In the genomic region with DNA sequence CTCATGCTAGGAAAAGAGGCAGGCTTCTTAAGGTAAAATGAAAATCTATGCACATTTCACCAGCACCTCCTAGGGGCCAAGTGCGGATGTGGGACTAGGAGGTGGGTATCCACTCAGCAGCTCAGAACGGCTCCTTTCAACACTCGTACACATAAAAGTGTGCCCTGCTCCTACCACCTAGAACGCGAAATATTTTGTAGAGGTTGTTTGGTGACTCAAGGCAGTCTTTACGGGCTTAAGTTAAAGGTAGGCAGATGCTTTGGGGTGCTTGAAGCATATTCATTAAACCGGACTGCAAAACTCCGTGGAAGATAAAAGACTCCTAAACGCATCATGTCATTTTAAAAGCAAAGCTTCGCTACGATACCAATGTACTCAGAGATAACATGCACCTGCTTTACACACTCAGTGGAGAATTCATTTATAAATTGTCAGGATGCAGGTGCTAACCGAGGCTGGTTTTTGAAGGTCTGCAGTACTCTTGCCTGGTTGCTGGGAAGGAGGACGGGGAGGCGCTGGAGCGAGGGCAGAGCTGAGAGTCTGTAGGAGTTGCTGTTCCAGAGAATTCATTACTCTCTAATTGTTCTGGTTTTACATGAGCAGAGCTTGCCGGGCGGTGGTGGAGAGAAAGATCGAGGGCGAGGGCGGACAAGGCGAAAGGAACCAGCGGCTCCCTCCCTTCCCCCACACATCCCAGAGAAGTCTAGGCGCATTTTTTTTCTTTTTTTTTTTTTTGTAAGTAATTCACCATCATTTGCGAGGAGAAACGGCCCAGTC, we compare ENCODE assay signal across 8 mouse cellular contexts. TPM values are rescaled to one million over a fixed set of nuclear protein-coding genes. Genes with fewer than 3 reads are reported as not detected.
DNase-seq lines count a peak whose midpoint lies in the region; ATAC-seq and TF ChIP-seq lines count a peak whose summit lies in the region.

No protein-coding gene starts in this region.

- H3K9me3 ChIP-seq in forebrain, embryonic 10.5 days: no peaks in the 10 kb centered on the region
- no peaks in the 10 kb centered on the region for H3K9me3 ChIP-seq in heart, postnatal 0 days (replicated peaks; ENCODE audit: control insufficient read depth, low read length)
- no peaks in the 10 kb centered on the region for H3K9me3 ChIP-seq in neural tube, embryonic 15.5 days (replicated peaks)

- no peak for TF ChIP-seq POLR2A in lung, adult 2 months (IDR thresholded peaks at IDR 0.05; ENCODE audit: borderline replicate concordance, extremely low read depth, low read depth, low read length)

- H3K36me3 ChIP-seq in forebrain, embryonic 10.5 days (replicated peaks): no peaks in the 10 kb centered on the region
- H3K36me3 ChIP-seq in heart, postnatal 0 days (replicated peaks; ENCODE audit: control insufficient read depth, insufficient read depth, low read length): no peaks in the 10 kb centered on the region
- no peaks in the 10 kb centered on the region for H3K36me3 ChIP-seq in neural tube, embryonic 15.5 days

- H3K27ac ChIP-seq in forebrain, embryonic 10.5 days: peak overlapping the region; percentile 86
- peak overlapping the region; percentile 84 for H3K27ac ChIP-seq in heart, postnatal 0 days (ENCODE audit: low read depth)
- peak overlapping the region; percentile 51 for H3K27ac ChIP-seq in neural tube, embryonic 15.5 days (replicated peaks)

- no peak for ATAC-seq in heart, postnatal 0 days (ENCODE audit: insufficient read depth, low read depth)
- peak; percentile 53; the same call in 1 of the 2 replicates for ATAC-seq in neural tube, embryonic 15.5 days (ENCODE audit: low FRiP score)

- under 1% methylated on average over 25 of the region's 25 CpGs for WGBS in forebrain, embryonic 10.5 days
- WGBS in heart, postnatal 0 days: under 1% methylated on average over 25 of the region's 25 CpGs
- WGBS in lung, adult 2 months: under 1% methylated on average over 25 of the region's 25 CpGs
- under 1% methylated on average over 24 of the region's 25 CpGs for WGBS in neural tube, embryonic 15.5 days

- peaks cover 40% of the 10 kb centered on the region for H3K4me1 ChIP-seq in forebrain, embryonic 10.5 days
- peaks cover 14% of the 10 kb centered on the region for H3K4me1 ChIP-seq in heart, postnatal 0 days (ENCODE audit: control insufficient read depth, insufficient read depth)
- H3K4me1 ChIP-seq in lung, adult 2 months (ENCODE audit: control insufficient read depth, insufficient read depth, low read length): no peaks in the 10 kb centered on the region
- H3K4me1 ChIP-seq in neural tube, embryonic 15.5 days: peaks cover 27% of the 10 kb centered on the region

- peak; percentile 3 for DNase-seq in 3134 (ENCODE audit: extremely low read depth, insufficient read length, low spot score)
- DNase-seq in T-cell, adult 2 months (ENCODE audit: low spot score): peak; percentile 35
- DNase-seq in forebrain, embryonic 10.5 days (ENCODE audit: extremely low spot score, low spot score): peak; percentile 60
- DNase-seq in heart, postnatal 0 days (ENCODE audit: low spot score): peak; percentile 83
- peak; percentile 63 to 72 for DNase-seq in kidney, postnatal 4 days
- peak; percentile 42 for DNase-seq in lung, adult 2 months
- peak; percentile 52 for DNase-seq in thymus, postnatal 25 days

- TF ChIP-seq CTCF in heart, postnatal 0 days (IDR thresholded peaks at IDR 0.05; ENCODE audit: low read depth): peak; percentile 75
- peak; percentile 64 for TF ChIP-seq CTCF in lung, adult 2 months (IDR thresholded peaks at IDR 0.05; ENCODE audit: insufficient read depth, low read length)

- TF ChIP-seq EP300 in heart, postnatal 0 days (IDR thresholded peaks at IDR 0.05; ENCODE audit: low read depth): no peak

- peaks cover 25% of the 10 kb centered on the region for H3K27me3 ChIP-seq in forebrain, embryonic 10.5 days (ENCODE audit: poor library complexity, severe bottlenecking)
- no peaks in the 10 kb centered on the region for H3K27me3 ChIP-seq in heart, postnatal 0 days (ENCODE audit: control insufficient read depth, insufficient read depth, low read length)
- no peaks in the 10 kb centered on the region for H3K27me3 ChIP-seq in neural tube, embryonic 15.5 days (replicated peaks)

- H3K9ac ChIP-seq in heart, postnatal 0 days (replicated peaks; ENCODE audit: low read depth, low read length): peak overlapping the region; percentile 53
- peak overlapping the region; percentile 64 for H3K9ac ChIP-seq in neural tube, embryonic 15.5 days (replicated peaks)

- H3K4me2 ChIP-seq in heart, postnatal 0 days (ENCODE audit: low read depth, low read length): peak overlapping the region; percentile 83
- H3K4me2 ChIP-seq in neural tube, embryonic 15.5 days: peak overlapping the region; percentile 89

- H3K4me3 ChIP-seq in forebrain, embryonic 10.5 days: peak overlapping the region; percentile 72
- peak overlapping the region; percentile 66 for H3K4me3 ChIP-seq in heart, postnatal 0 days (ENCODE audit: low read depth, low read length)
- peak overlapping the region; percentile 92 for H3K4me3 ChIP-seq in lung, adult 2 months (replicated peaks; ENCODE audit: extremely low read depth, low read depth, low read length)
- peak overlapping the region; percentile 63 for H3K4me3 ChIP-seq in neural tube, embryonic 15.5 days (replicated peaks)

RNA-seq across cellular contexts. Expression of a gene that starts 1.0 kb away (rescaled TPM):
- 1.1 and 1.3 TPM in 2 replicates for polyA plus RNA-seq in forebrain, embryonic 10.5 days (2016; fragmentation: Nextera tagmentation; extraction: Ambion mirVana)
- 18.4 and 24.2 TPM in 2 replicates for total RNA-seq in heart, postnatal 0 days (2014; rRNA removed; ENCODE audit: low replicate concordance)
- polyA plus RNA-seq in heart, postnatal 0 days (2015; fragmentation: Nextera tagmentation; extraction: Ambion mirVana): 7.1 TPM in 2 replicates
- polyA plus RNA-seq in lung, adult 2 months (2012; rRNA removed): 2.6 and 3.8 TPM in 2 replicates
- 1.00 and 1.3 TPM in 2 replicates for polyA plus RNA-seq in neural tube, embryonic 15.5 days (2015; fragmentation: Nextera tagmentation; extraction: Ambion mirVana)

Comparison
In these comparisons a context has a peak if more than half of its experiments do, and no peak if none do; other contexts are left out.
1. DNase-seq: peak in every context shown above with its lines; median percentile 83 in heart, postnatal 0 days; 68 in kidney, postnatal 4 days; 60 in forebrain, embryonic 10.5 days; 52 in thymus, postnatal 25 days; 42 in lung, adult 2 months; 35 in T-cell, adult 2 months; 3 in 3134.